Mouse (Mus musculus) forebrain, embryonic 14.5 days (tissue): ENCODE data around the gene Ccng1. TPM values are rescaled to one million over a fixed set of nuclear protein-coding genes. Genes with fewer than 3 reads are reported as not detected.
"Not testable (repeated sequence)": the region's sequence is repeated elsewhere in the genome, so short reads cannot be mapped to it uniquely, and the experiment has no call there.

ENCODE experiments used
- ATAC-seq: fragments of 200-750 bp; cut with Nextera tagmentation; 2 replicates; pipeline ENCODE4 v1.8.0; 2017; ENCODE audit warnings: mild to moderate bottlenecking, moderate library complexity
- DNase-seq: peaks from one replicate; pipeline ENCODE4 v3.0.0-alpha.2; 2015; ENCODE audit warnings: low spot score
- H3K27ac ChIP-seq: fragments of 300-500 bp; sonication (generic); 2 replicates; pipeline ENCODE4 v1.5.1; 2014; ENCODE audit warnings: low read depth, mild to moderate bottlenecking, control low read depth, low read length, moderate library complexity
- H3K27me3 ChIP-seq: fragments of 300-500 bp; sonication (generic); replicated peaks from 2 replicates; pipeline ENCODE4 v1.6.1; 2014; ENCODE audit warnings: low read length, control low read depth, mixed read lengths; ENCODE audit not compliant: control insufficient read depth, insufficient read depth
- H3K36me3 ChIP-seq: fragments of 300-500 bp; sonication (generic); 2 replicates; pipeline ENCODE4 v1.6.1; 2014; ENCODE audit warnings: low read length, control low read depth; ENCODE audit not compliant: control insufficient read depth, insufficient read depth
- H3K4me1 ChIP-seq: fragments of 300-500 bp; sonication (generic); 2 replicates; pipeline ENCODE4 v1.6.1; 2014; ENCODE audit warnings: antibody characterized with exemption, low read length, control low read depth; ENCODE audit not compliant: control insufficient read depth, insufficient read depth
- H3K4me2 ChIP-seq: fragments of 300-500 bp; sonication (generic); 2 replicates; pipeline ENCODE4 v1.6.1; 2014; ENCODE audit warnings: mild to moderate bottlenecking, control low read depth, low read length
- H3K4me3 ChIP-seq: fragments of 300-500 bp; sonication (generic); 2 replicates; pipeline ENCODE4 v1.5.1; 2014; ENCODE audit warnings: low read depth, low read length, control low read depth
- H3K9ac ChIP-seq: fragments of 300-500 bp; sonication (generic); 2 replicates; pipeline ENCODE4 v1.6.1; 2014; ENCODE audit warnings: mild to moderate bottlenecking, low read length, control low read depth, moderate library complexity
- H3K9me3 ChIP-seq: fragments of 300-500 bp; sonication (generic); replicated peaks from 2 replicates; pipeline ENCODE4 v1.6.1; 2016; ENCODE audit warnings: low read length, control low read depth, mixed read lengths; ENCODE audit not compliant: control insufficient read depth
- WGBS: fragments of 180-500 bp; shearing (Covaris S2); extraction: QIAGEN DNeasy Blood & Tissue Kit; methylation state at CpG from one replicate; pipeline ENCODE4 v1.1.7; 2014; 5-methylcytosine and 5-hydroxymethylcytosine counted together
- polyA plus RNA-seq: library from polyadenylated mRNA; unstranded; fragments of >200 nt; fragmentation: Nextera tagmentation; extraction: Ambion mirVana; gene quantifications from 2 replicates; pipeline ENCODE4 v1.2.1, GENCODE M21; 2014

The Ccng1 gene
- polyA plus RNA-seq, 1 experiment from 2014 or later = 31.7 TPM

DNA sequence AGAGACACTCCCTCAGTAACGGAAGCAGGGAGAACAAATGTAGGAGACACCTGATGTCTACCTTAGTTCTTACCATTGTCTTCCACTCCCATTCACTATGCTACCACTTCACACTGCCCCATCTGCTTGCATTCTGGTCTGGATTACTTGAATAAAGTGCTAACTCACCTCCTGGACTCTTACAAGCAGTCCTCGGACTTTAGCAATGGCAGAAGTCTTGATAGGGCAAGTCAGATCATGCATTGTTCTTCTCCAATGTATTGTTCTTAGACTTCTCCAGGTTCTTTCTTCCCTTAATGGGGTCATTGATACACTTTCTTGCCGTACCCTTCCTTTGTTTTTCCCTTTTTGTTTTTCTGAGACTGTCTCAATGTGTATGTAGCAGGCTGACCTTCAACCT is 17.7 kb downstream of the Ccng1 start:
- H3K9ac ChIP-seq = no peak overlapping the region
- peaks cover 9% of the 10 kb centered on the region for H3K4me1 ChIP-seq
- H3K4me2 ChIP-seq = no peak overlapping the region
- no peak for DNase-seq
- H3K9me3 ChIP-seq = no peaks in the 10 kb centered on the region
- H3K27me3 ChIP-seq = no peaks in the 10 kb centered on the region
- WGBS = 81% methylated on average over 3 of the region's 3 CpGs
- peaks cover 48% of the 10 kb centered on the region for H3K36me3 ChIP-seq
- no peak overlapping the region for H3K4me3 ChIP-seq
- no peak overlapping the region for H3K27ac ChIP-seq
- no peak for ATAC-seq

GRCm38 (mm10) chr11:40734251-40734752 is 20.8 kb downstream of the Ccng1 start:
- Histone ChIP-seq H3K9me3 (no peaks in the 10 kb centered on the region), H3K27ac (peak overlapping the region; percentile 78; the same call in 1 of the 2 replicates), H3K4me3 (peak overlapping the region; percentile 85), H3K4me2 (peak overlapping the region; percentile 76), H3K36me3 (peaks cover 28% of the 10 kb centered on the region), H3K9ac (peak overlapping the region; percentile 82), H3K4me1 (peaks cover 15% of the 10 kb centered on the region), H3K27me3 (no peaks in the 10 kb centered on the region)
- DNase-seq (no peak), ATAC-seq (no peak)
- WGBS = 6% methylated on average over 11 of the region's 11 CpGs

GRCm38 (mm10) chr11:40733339-40734174 is 21.6 kb downstream of the Ccng1 start, which contains the start of the genes Hmmr and Nudcd2:
Hmmr (minus strand) TSS chr11:40733422.
Nudcd2 (plus strand) TSS chr11:40733667.
- Histone ChIP-seq H3K9ac (peak within 1 kb of the TSS; percentile 82), H3K9me3 (no peaks in the 10 kb centered on the region), H3K27me3 (no peaks in the 10 kb centered on the region), H3K4me2 (peak within 1 kb of the TSS; percentile 76), H3K36me3 (peaks cover 27% of the 10 kb centered on the region), H3K4me3 (peak within 1 kb of the TSS; percentile 85), H3K4me1 (peaks cover 15% of the 10 kb centered on the region), H3K27ac (peak within 1 kb of the TSS; percentile 78)
- WGBS = under 1% methylated on average over 52 of the region's 52 CpGs
- DNase-seq = peak; percentile 100
- ATAC-seq = peak; percentile 99

- ATAC-seq (no peak), DNase-seq (no peak)
- no peaks in the 10 kb centered on the region for H3K9me3 ChIP-seq
- peaks cover 26% of the 10 kb centered on the region for H3K36me3 ChIP-seq
- H3K4me2 ChIP-seq = peak overlapping the region; percentile 50
- under 1% methylated on average over 14 of the region's 14 CpGs for WGBS
- H3K27me3 ChIP-seq = no peaks in the 10 kb centered on the region
- peak overlapping the region; percentile 85 for H3K4me3 ChIP-seq
- peaks cover 15% of the 10 kb centered on the region for H3K4me1 ChIP-seq
- H3K9ac ChIP-seq = peak overlapping the region; percentile 25; the same call in 1 of the 2 replicates
- H3K27ac ChIP-seq = no peak overlapping the region
Measured at GRCm38 (mm10) chr11:40732997-40733338, 22.1 kb downstream of the Ccng1 start.

DNA sequence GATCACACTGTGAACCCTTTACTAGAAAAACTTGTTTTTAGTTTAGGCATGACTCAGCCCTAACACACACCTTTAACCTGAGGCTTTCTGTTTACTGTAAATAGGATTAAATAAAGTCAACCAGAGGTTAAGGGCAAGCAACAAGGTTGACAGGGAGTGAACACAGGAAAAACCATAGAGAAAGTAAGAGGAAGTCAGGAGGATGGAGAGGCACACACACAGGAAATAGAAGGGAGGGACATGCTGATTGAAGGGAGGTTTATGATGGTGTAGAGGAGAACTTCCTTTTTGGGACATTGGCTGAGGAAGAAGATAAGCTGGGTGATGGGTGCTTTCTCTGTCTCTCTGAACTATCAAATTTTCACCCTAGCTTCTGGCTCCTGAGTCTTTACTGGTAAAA is 36.8 kb downstream of the Ccng1 start:
- peaks cover 80% of the 10 kb centered on the region for H3K36me3 ChIP-seq

GRCm38 (mm10) chr11:40715524-40715923 is 39.6 kb downstream of the Ccng1 start:
- H3K4me2 ChIP-seq = no peak overlapping the region
- H3K9ac ChIP-seq = no peak overlapping the region
- H3K4me3 ChIP-seq = no peak overlapping the region
- WGBS = 93% methylated on average over 5 of the region's 5 CpGs
- peaks cover 73% of the 10 kb centered on the region for H3K36me3 ChIP-seq
- H3K27ac ChIP-seq = no peak overlapping the region
- no peaks in the 10 kb centered on the region for H3K27me3 ChIP-seq
- ATAC-seq = no peak
- no peaks in the 10 kb centered on the region for H3K9me3 ChIP-seq
- DNase-seq = no peak
- no peaks in the 10 kb centered on the region for H3K4me1 ChIP-seq

More for the DNA sequence above, 36.8 kb downstream of the Ccng1 start:
- no peaks in the 10 kb centered on the region for H3K27me3 ChIP-seq
- H3K4me2 ChIP-seq = no peak overlapping the region
- ATAC-seq (no peak), DNase-seq (no peak)
- no peak overlapping the region for H3K4me3 ChIP-seq
- no peak overlapping the region for H3K27ac ChIP-seq
- no peaks in the 10 kb centered on the region for H3K4me1 ChIP-seq
- no peaks in the 10 kb centered on the region for H3K9me3 ChIP-seq
- H3K9ac ChIP-seq = no peak overlapping the region

GRCm38 (mm10) chr11:40713858-40714257 is 41.3 kb downstream of the Ccng1 start:
- Histone ChIP-seq H3K4me2 (no peak overlapping the region), H3K36me3 (peaks cover 77% of the 10 kb centered on the region), H3K9me3 (no peaks in the 10 kb centered on the region), H3K27ac (no peak overlapping the region), H3K4me3 (no peak overlapping the region), H3K4me1 (no peaks in the 10 kb centered on the region), H3K27me3 (no peaks in the 10 kb centered on the region), H3K9ac (no peak overlapping the region)
- no peak for ATAC-seq
- DNase-seq = no peak
- 79% methylated on average over 8 of the region's 8 CpGs for whole genome bisulfite sequencing

GRCm38 (mm10) chr11:40709899-40710298 is 45.2 kb downstream of the Ccng1 start:
- 93% methylated on average over 6 of the region's 6 CpGs for WGBS
- H3K4me1 ChIP-seq, H3K4me3 ChIP-seq, H3K4me2 ChIP-seq, ATAC-seq, H3K27ac ChIP-seq, DNase-seq, H3K9ac ChIP-seq, H3K9me3 ChIP-seq, H3K27me3 ChIP-seq: not testable (repeated sequence)
- H3K36me3 ChIP-seq = peaks cover 77% of the 10 kb centered on the region
